Mouse (Mus musculus) cerebellum, adult 2 months (tissue): ENCODE results near the gene Mgat4b. TPM values are rescaled to one million over a fixed set of nuclear protein-coding genes. Genes with fewer than 3 reads are reported as not detected.
A peak's percentile ranks its signal among the peaks of the same experiment; 100 is the strongest.

Experiments used
- DNase-seq, 2 experiments: peaks; one replicate each; pipeline ENCODE4 v3.0.0; 2021
- H3K27ac ChIP-seq: fragments of 200-500 bp; 2 replicates; pipeline ENCODE4 v1.5.1; 2012; ENCODE audit warnings: low read length, control low read depth, inconsistent platforms; ENCODE audit not compliant: insufficient read depth
- H3K27me3 ChIP-seq: fragments of 200-500 bp; 2 replicates; pipeline ENCODE4 v1.6.1; 2012; ENCODE audit warnings: inconsistent platforms, mild to moderate bottlenecking, low read length, moderate library complexity; ENCODE audit not compliant: control insufficient read depth, insufficient read depth
- H3K4me1 ChIP-seq: fragments of 200-500 bp; 2 replicates; pipeline ENCODE4 v1.6.1; 2011; ENCODE audit warnings: low read length; ENCODE audit not compliant: control insufficient read depth, insufficient read depth
- H3K4me3 ChIP-seq: fragments of 200-500 bp; replicated peaks from 2 replicates; pipeline ENCODE3; 2011; ENCODE audit warnings: mild to moderate bottlenecking, low read depth, low read length, control low read depth; ENCODE audit not compliant: insufficient read depth
- CTCF ChIP-seq: fragments of 200-500 bp; IDR thresholded peaks from 2 replicates; pipeline ENCODE4 v1.5.1; 2011; ENCODE audit warnings: low read depth, mild to moderate bottlenecking, control low read depth, low read length, moderate library complexity, borderline replicate concordance; ENCODE audit not compliant: insufficient read depth
- POLR2A ChIP-seq: fragments of 200-500 bp; IDR thresholded peaks from 2 replicates; pipeline ENCODE4 v1.6.1; 2011; ENCODE audit warnings: low read length, control low read depth, borderline replicate concordance; ENCODE audit not compliant: insufficient read depth
- WGBS: fragments of 180-500 bp; shearing (Covaris S2); methylation state at CpG from one replicate; pipeline ENCODE4 v1.1.7; 2018; 5-methylcytosine and 5-hydroxymethylcytosine counted together
- polyA plus RNA-seq: library from polyadenylated mRNA; depleted of rRNA; stranded (reverse); fragments of >200 nt; gene quantifications from 2 replicates; pipeline ENCODE4 v1.2.3, GENCODE M21; 2012

Gene Mgat4b
- polyA plus RNA-seq, 1 experiment, result 65.1 TPM

DNA sequence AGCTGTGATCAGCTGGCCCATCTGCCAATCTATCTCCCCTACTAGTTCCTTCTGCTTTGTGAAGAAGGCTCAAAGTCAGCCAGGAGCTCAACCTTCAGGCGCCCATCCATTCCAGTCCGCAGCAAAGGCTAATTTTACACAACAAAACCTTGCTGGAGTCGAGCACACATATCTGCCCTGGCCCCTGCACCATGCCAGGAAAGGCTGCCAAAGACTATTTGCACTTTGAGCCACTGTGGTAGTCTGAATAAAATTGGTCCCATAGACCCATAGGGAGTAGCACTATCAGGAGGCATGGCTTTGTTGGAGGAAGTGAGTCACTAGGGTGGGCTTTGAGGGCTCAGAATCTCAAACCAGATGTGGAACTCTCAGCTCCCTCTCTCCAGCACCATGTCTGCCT, 5.3 kb upstream of the Mgat4b start:
- WGBS, result 13% methylated on average over 3 of the region's 3 CpGs
- Histone ChIP-seq H3K27me3 (no peaks in the 10 kb centered on the region), H3K4me3 (no peak overlapping the region), H3K27ac (no peak overlapping the region), H3K4me1 (peaks cover 6% of the 10 kb centered on the region)
- no peak for DNase-seq
- TF ChIP-seq POLR2A, result no peak
- TF ChIP-seq CTCF, result no peak

DNA sequence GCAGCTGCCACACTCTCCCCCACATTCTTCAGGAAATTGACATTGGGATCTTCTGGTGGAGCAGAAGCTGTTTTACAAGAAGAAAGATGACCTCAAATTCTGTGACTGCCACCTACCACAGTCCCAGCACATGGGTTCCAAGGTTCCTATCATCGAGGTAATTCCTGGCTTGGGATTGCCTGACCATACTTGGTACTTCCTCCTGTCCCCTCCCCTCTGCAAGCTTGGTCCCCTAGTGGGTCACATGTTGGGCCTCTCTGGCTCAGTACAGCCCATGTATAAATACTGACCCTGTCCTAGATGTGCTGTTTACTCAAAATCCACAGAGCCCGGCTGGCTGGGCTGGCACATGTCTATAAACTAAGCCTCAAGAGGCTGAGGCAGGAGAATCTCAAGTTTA, 4.7 kb upstream of the Mgat4b start:
- Histone ChIP-seq H3K27ac (no peak overlapping the region), H3K4me1 (peaks cover 6% of the 10 kb centered on the region), H3K4me3 (no peak overlapping the region), H3K27me3 (no peaks in the 10 kb centered on the region)
- no peak for DNase-seq
- 68% methylated on average over 2 of the region's 2 CpGs for WGBS
- TF ChIP-seq POLR2A (no peak), CTCF (no peak)

DNA sequence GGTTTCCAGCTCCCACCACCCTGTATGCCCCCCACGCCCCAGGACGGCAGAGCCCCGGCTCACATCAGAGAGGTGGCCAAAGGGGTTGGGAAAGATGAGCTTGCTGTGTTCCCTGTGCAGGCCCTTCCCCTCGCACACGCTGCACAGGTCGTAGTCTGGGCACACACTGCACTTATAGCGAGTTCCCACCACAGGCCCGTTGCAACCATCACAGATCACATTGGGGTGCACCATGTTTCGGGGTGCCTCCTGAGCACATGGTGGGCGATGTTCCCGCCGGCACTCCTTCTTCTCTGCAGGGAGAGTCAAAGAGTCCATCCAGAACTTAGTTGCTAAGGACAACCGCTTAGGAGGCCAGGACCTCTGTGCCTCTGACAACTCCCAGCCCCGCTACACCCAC, 3.3 kb upstream of the Mgat4b start:
- peaks cover 6% of the 10 kb centered on the region for H3K4me1 ChIP-seq
- no peak overlapping the region for H3K4me3 ChIP-seq
- TF ChIP-seq POLR2A (no peak), CTCF (no peak)

DNA sequence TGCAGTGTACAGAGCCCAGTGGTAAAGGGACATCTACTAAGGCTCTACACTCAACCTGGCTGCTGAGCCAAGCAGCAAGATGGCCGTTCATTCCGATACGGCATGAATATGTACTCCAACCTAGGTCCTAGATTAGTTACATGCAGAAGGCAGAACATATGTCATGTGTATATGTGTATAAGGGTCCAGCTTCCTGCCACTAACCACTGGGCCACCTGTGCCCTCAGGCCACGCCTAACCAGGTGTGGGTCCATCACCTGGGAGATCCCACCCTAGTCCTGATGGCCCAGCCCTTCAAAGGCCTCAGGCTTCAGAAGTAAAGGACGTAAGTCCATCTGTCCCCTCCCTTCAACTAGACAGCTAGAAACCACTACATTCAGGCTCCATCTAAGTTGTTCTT, 2.7 kb upstream of the Mgat4b start:
- Histone ChIP-seq H3K27ac (no peak overlapping the region), H3K4me1 (peaks cover 8% of the 10 kb centered on the region), H3K27me3 (no peaks in the 10 kb centered on the region), H3K4me3 (no peak overlapping the region)
- no peak for TF ChIP-seq POLR2A
- TF ChIP-seq CTCF, result no peak
- DNase-seq, result no peak
- WGBS, result 96% methylated on average over 5 of the region's 5 CpGs

More for the DNA sequence above, 3.3 kb upstream of the Mgat4b start:
- DNase-seq, result no peak
- 93% methylated on average over 14 of the region's 14 CpGs for WGBS
- no peak overlapping the region for H3K27ac ChIP-seq
- no peaks in the 10 kb centered on the region for H3K27me3 ChIP-seq

DNA sequence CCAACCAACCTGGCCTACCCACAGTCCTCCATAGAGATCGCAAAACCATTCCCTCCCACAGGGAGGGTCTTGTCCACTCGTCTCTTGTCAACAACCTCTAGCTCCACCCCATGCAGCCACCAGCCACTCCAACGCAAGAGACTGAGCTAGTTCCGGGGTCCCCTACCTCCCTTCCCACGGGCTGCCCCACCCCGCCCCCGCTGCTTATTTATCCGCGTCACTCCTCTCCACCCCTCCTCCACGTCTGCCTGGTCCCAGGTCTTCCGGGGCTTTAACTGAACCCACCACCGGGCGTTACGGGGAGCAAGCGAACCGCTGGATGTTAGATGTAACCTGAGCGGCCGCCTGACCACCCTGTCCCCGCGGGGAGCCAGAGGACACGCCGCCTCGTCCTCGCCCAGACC, 587 bp upstream of the Mgat4b start:
- TF ChIP-seq CTCF (no peak), POLR2A (no peak)
- Histone ChIP-seq H3K27me3 (no peaks in the 10 kb centered on the region), H3K27ac (peak overlapping the region; percentile 92), H3K4me1 (peaks cover 14% of the 10 kb centered on the region; the same call in 1 of the 2 replicates), H3K4me3 (peak overlapping the region; percentile 80)
- peak; percentile 88 to 96 for DNase-seq
- WGBS, result under 1% methylated on average over 24 of the region's 24 CpGs

DNA sequence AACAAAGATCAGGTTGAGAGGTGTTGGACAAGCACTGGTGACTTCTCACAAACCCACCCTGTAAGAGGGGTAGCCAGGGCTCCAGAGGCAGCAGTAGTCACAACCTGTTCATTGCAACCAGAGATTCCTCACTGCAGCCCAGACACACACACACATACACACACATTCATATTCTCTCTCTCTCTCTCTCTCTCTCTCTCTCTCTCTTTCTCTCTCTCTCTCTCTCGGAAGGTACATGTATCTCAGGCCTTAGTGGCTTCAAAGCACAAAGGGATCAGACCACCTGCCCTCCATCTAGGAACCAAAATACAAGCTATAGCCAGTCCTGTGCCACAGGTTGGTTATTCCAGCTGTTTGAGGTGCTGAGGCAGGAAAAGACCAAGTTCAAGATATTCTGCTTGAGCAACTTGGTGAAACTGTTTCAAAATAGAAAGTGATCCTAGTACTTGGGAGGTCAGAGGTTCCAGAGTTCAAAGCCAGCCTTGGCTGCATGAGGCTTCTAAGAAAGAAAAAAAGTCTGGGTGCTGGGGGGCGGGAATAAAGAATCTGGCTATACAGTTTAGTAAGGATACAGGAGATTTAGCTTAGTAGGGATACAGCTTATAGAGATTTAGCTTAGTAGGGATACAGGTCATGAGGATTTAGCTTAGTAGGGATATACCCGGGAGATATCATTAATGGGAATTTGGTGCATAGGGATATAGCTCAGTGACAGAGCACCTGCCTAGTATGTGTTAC, 801 bp downstream of the Mgat4b start:
- TF ChIP-seq POLR2A, result no peak
- TF ChIP-seq CTCF, result no peak
- no peak overlapping the region for H3K27ac ChIP-seq
- no peaks in the 10 kb centered on the region for H3K27me3 ChIP-seq
- 90% methylated on average over 3 of the region's 3 CpGs for WGBS
- peak overlapping the region; percentile 80 for H3K4me3 ChIP-seq
- DNase-seq, result no peak
- H3K4me1 ChIP-seq, result peaks cover 19% of the 10 kb centered on the region; the same call in 1 of the 2 replicates

DNA sequence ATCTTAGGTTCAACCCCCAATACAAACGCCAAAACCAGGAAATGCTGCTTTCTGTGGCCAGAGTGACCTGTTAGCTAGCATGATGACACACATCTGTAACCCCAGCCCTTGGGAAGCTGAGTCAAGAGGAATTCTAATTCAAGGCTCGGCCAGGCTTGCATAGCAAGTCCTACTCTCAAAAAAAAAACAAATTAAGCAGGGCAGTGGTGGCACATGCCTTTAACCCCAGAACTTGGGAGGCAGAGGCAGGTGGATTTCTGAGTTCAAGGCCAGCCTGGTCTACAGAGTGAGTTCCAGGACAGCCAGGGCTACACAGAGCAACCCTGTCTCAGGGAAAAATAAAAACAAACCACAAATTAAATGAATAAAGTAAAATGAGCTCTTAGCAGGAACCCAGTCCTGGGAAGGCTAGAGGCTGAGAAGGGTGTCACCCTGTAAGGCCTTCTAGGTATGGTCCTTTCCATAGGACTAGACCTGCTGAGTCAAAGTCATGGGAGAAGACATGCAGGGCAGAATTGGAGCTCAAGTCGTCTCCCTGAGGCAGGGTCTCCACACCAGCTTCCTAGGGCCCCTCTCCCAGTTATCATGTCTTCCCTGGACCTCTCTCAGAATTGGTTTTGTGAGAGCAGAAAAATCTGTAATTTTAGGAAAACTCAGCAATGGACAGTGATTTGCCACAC, 1.5 kb downstream of the Mgat4b start:
- peaks cover 23% of the 10 kb centered on the region; the same call in 1 of the 2 replicates for H3K4me1 ChIP-seq
- WGBS, result 82% methylated on average over 3 of the region's 3 CpGs
- peak overlapping the region; percentile 90; the same call in 1 of the 2 replicates for H3K27ac ChIP-seq
- DNase-seq, result no peak
- H3K27me3 ChIP-seq, result no peaks in the 10 kb centered on the region
- H3K4me3 ChIP-seq, result no peak overlapping the region
- TF ChIP-seq POLR2A (no peak), CTCF (no peak)
